Mouse (Mus musculus): ENCODE results near the gene Cdc42. TPM values are rescaled to one million over a fixed set of nuclear protein-coding genes. Genes with fewer than 3 reads are reported as not detected.
A peak's percentile ranks its signal among the peaks of the same experiment; 100 is the strongest.

Gene Cdc42
- polyA plus RNA-seq, 1 experiment from 2014 or later = 912 TPM

GRCm38 (mm10) chr4:137282584-137283406, 74.7 kb downstream of the Cdc42 start:
- no peak overlapping the region for H3K4me2 ChIP-seq (ENCODE audit: low read length)
- no peak for ATAC-seq
- no peak overlapping the region for H3K4me3 ChIP-seq (replicated peaks; ENCODE audit: low read length)
- peaks cover 10% of the 10 kb centered on the region for H3K4me1 ChIP-seq (replicated peaks; ENCODE audit: control insufficient read depth, insufficient read depth, low read length)
- no peaks in the 10 kb centered on the region for H3K9me3 ChIP-seq (ENCODE audit: control insufficient read depth, low read length)
- peaks cover 22% of the 10 kb centered on the region for H3K27me3 ChIP-seq (replicated peaks; ENCODE audit: control insufficient read depth, insufficient read depth, low read length)
- WGBS = 16% methylated on average over 17 of the region's 17 CpGs
- H3K36me3 ChIP-seq (ENCODE audit: control insufficient read depth, insufficient read depth) = no peaks in the 10 kb centered on the region
- H3K27ac ChIP-seq (ENCODE audit: low read length) = no peak overlapping the region
- no peak overlapping the region for H3K9ac ChIP-seq (replicated peaks; ENCODE audit: low read depth, low read length)

DNA sequence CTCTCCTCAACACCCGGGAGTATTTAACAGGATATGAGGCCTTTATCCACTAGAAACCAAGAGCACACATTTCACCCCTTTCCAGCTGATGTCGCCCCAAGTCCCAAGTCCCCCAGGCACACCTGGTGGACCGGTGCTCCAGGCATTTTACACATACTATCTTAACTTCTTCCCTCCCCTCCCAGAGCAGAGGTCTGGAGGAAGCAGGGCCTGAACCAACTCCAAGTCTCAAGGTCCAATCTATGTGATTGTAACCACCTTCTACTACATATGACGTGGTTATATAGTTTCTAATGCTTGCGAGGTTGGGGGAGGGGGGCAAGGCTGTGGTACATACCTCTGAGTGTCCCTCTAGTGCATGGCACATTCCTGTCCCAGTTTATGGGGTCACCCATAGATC, 75.4 kb downstream of the Cdc42 start:
- no peaks in the 10 kb centered on the region for H3K36me3 ChIP-seq (ENCODE audit: control insufficient read depth, insufficient read depth)
- no peak overlapping the region for H3K4me2 ChIP-seq (ENCODE audit: low read length)
- WGBS = 74% methylated on average over 5 of the region's 5 CpGs
- no peak overlapping the region for H3K27ac ChIP-seq (ENCODE audit: low read length)
- H3K9ac ChIP-seq (replicated peaks; ENCODE audit: low read depth, low read length) = no peak overlapping the region
- no peaks in the 10 kb centered on the region for H3K9me3 ChIP-seq (ENCODE audit: control insufficient read depth, low read length)
- H3K4me1 ChIP-seq (replicated peaks; ENCODE audit: control insufficient read depth, insufficient read depth, low read length) = peaks cover 16% of the 10 kb centered on the region
- ATAC-seq = no peak
- no peak overlapping the region for H3K4me3 ChIP-seq (replicated peaks; ENCODE audit: low read length)
- H3K27me3 ChIP-seq (replicated peaks; ENCODE audit: control insufficient read depth, insufficient read depth, low read length) = peaks cover 27% of the 10 kb centered on the region

DNA sequence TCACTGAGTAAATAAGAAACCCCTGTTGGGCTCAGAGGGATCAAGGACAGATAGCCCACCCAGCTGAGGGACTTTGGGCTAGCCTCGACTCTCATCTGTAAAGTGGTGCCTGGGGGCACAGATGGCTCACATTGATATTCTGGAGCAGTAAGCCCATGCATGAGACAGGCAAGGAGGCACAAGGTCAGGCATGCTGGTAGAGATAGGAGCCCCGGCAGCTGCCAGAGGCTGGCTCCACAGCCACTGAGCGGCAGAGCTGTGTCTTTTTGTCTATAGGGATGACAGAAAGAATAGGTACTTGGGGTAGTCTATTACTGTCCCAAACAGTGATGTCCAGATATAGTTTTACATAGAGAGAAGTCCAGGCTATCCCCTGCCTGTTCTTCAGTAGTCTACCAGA, 76.2 kb downstream of the Cdc42 start:
- no peak for ATAC-seq
- Histone ChIP-seq H3K27me3 (replicated peaks; ENCODE audit: control insufficient read depth, insufficient read depth, low read length) (peaks cover 33% of the 10 kb centered on the region), H3K9me3 (ENCODE audit: control insufficient read depth, low read length) (no peaks in the 10 kb centered on the region), H3K4me1 (replicated peaks; ENCODE audit: control insufficient read depth, insufficient read depth, low read length) (peaks cover 21% of the 10 kb centered on the region), H3K4me2 (ENCODE audit: low read length) (no peak overlapping the region), H3K36me3 (ENCODE audit: control insufficient read depth, insufficient read depth) (no peaks in the 10 kb centered on the region), H3K9ac (replicated peaks; ENCODE audit: low read depth, low read length) (no peak overlapping the region), H3K27ac (ENCODE audit: low read length) (no peak overlapping the region), H3K4me3 (replicated peaks; ENCODE audit: low read length) (no peak overlapping the region)
- WGBS = 73% methylated on average over 3 of the region's 3 CpGs

DNA sequence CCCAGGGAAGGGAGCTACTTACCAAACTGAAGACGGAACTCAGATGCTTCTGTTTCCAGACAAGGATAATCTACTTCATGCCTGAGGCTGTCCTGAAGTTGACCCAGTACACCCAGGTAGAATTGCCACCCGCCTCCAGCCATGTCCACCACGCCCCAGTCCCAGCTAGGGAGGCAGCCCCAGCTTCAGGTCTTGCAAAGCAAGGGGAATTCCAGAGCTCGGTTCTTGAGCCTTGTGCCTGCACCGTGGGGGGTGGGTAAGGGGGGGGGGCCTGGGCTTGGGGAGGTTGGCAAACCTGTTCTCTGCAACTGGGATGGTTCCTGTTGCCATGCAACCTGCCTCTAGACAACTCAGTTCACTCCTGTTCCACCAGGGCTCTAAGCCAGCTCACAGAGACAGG, 78.2 kb downstream of the Cdc42 start:
- no peak overlapping the region for H3K4me3 ChIP-seq (replicated peaks; ENCODE audit: low read length)
- no peak overlapping the region for H3K27ac ChIP-seq (ENCODE audit: low read length)
- no peak overlapping the region for H3K4me2 ChIP-seq (ENCODE audit: low read length)
- peaks cover 43% of the 10 kb centered on the region for H3K27me3 ChIP-seq (replicated peaks; ENCODE audit: control insufficient read depth, insufficient read depth, low read length)
- no peak overlapping the region for H3K9ac ChIP-seq (replicated peaks; ENCODE audit: low read depth, low read length)
- no peaks in the 10 kb centered on the region for H3K36me3 ChIP-seq (ENCODE audit: control insufficient read depth, insufficient read depth)
- H3K9me3 ChIP-seq (ENCODE audit: control insufficient read depth, low read length) = no peaks in the 10 kb centered on the region
- peaks cover 21% of the 10 kb centered on the region for H3K4me1 ChIP-seq (replicated peaks; ENCODE audit: control insufficient read depth, insufficient read depth, low read length)
- WGBS = 23% methylated on average over 5 of the region's 5 CpGs
- no peak for ATAC-seq

GRCm38 (mm10) chr4:137278144-137279040, 79.1 kb downstream of the Cdc42 start:
- peak overlapping the region; percentile 79 for H3K4me2 ChIP-seq (ENCODE audit: low read length)
- H3K4me1 ChIP-seq (replicated peaks; ENCODE audit: control insufficient read depth, insufficient read depth, low read length) = peaks cover 21% of the 10 kb centered on the region
- no peak overlapping the region for H3K27ac ChIP-seq (ENCODE audit: low read length)
- peak overlapping the region; percentile 58 for H3K9ac ChIP-seq (replicated peaks; ENCODE audit: low read depth, low read length)
- no peaks in the 10 kb centered on the region for H3K36me3 ChIP-seq (ENCODE audit: control insufficient read depth, insufficient read depth)
- peak overlapping the region; percentile 48 for H3K4me3 ChIP-seq (replicated peaks; ENCODE audit: low read length)
- under 1% methylated on average over 22 of the region's 22 CpGs for WGBS
- peaks cover 47% of the 10 kb centered on the region for H3K27me3 ChIP-seq (replicated peaks; ENCODE audit: control insufficient read depth, insufficient read depth, low read length)
- H3K9me3 ChIP-seq (ENCODE audit: control insufficient read depth, low read length) = no peaks in the 10 kb centered on the region
- peak; percentile 65 for ATAC-seq

DNA sequence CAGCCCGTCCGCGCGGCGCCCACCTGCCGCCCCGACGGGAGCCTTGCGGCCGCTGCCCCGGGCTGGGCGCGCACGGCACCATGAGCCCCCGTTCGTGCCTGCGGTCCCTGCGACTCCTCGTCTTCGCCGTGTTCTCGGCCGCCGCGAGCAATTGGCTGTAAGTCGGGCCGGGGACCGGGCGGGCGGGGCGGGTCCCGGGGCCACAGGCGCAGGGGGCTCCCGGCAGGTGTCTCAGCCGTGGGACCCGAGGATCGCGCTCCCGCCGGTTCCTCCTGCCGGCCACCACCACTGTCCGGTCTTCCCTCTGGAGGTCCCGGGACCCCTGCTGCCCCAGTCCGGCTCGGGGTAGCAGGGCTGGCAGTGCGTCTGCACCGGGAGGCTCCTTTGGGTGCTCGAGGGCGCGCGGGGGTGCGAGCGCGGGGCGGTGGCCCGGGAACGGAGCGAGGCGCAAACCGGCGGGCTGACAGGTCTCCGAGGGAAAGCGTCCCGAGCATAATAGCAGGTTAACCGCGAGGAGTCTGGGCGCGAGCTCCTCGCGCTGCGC, 79.8 kb downstream of the Cdc42 start:
- no peak overlapping the region for H3K27ac ChIP-seq (ENCODE audit: low read length)
- WGBS = 1% methylated on average over 54 of the region's 71 CpGs
- peak overlapping the region; percentile 48 for H3K4me3 ChIP-seq (replicated peaks; ENCODE audit: low read length)
- peaks cover 47% of the 10 kb centered on the region for H3K27me3 ChIP-seq (replicated peaks; ENCODE audit: control insufficient read depth, insufficient read depth, low read length)
- H3K9ac ChIP-seq (replicated peaks; ENCODE audit: low read depth, low read length) = peak overlapping the region; percentile 58
- H3K4me2 ChIP-seq (ENCODE audit: low read length) = peak overlapping the region; percentile 79
- no peak for ATAC-seq
- H3K4me1 ChIP-seq (replicated peaks; ENCODE audit: control insufficient read depth, insufficient read depth, low read length) = peaks cover 21% of the 10 kb centered on the region
- H3K36me3 ChIP-seq (ENCODE audit: control insufficient read depth, insufficient read depth) = no peaks in the 10 kb centered on the region
- no peaks in the 10 kb centered on the region for H3K9me3 ChIP-seq (ENCODE audit: control insufficient read depth, low read length)

DNA sequence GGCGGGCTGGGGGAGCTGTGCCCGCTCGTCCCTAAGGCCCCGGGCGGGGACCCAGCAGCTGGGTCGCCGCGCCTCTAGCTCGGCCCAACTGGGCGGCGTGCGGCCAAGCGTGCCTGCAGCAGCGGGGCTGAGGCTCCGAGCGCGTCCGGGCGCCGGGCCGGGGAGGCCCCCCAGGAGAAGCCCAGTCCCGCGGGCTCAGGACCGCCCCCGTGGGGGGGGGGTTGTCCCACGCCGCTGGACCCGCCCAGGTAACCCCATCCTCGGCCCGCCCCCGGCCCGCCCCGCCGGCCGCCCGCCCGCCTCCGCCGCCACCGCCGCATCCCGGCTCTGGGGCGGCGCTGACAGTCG, 80.4 kb downstream of the Cdc42 start, which contains the start of gene Wnt4:
TSS of gene Wnt4 (plus strand) at position 324 of the 348 bp plus-strand sequence.
- H3K9me3 ChIP-seq (ENCODE audit: control insufficient read depth, low read length) = no peaks in the 10 kb centered on the region
- WGBS = under 1% methylated on average over 25 of the region's 45 CpGs
- H3K9ac ChIP-seq (replicated peaks; ENCODE audit: low read depth, low read length) = peak within 1 kb of the TSS; percentile 58
- peak within 1 kb of the TSS; percentile 48 for H3K4me3 ChIP-seq (replicated peaks; ENCODE audit: low read length)
- no peaks in the 10 kb centered on the region for H3K36me3 ChIP-seq (ENCODE audit: control insufficient read depth, insufficient read depth)
- peak; percentile 56; the same call in 1 of the 2 replicates for ATAC-seq
- no peak within 1 kb of the TSS for H3K27ac ChIP-seq (ENCODE audit: low read length)
- H3K4me1 ChIP-seq (replicated peaks; ENCODE audit: control insufficient read depth, insufficient read depth, low read length) = peaks cover 21% of the 10 kb centered on the region
- peaks cover 47% of the 10 kb centered on the region for H3K27me3 ChIP-seq (replicated peaks; ENCODE audit: control insufficient read depth, insufficient read depth, low read length)
- peak within 1 kb of the TSS; percentile 79 for H3K4me2 ChIP-seq (ENCODE audit: low read length)

DNA sequence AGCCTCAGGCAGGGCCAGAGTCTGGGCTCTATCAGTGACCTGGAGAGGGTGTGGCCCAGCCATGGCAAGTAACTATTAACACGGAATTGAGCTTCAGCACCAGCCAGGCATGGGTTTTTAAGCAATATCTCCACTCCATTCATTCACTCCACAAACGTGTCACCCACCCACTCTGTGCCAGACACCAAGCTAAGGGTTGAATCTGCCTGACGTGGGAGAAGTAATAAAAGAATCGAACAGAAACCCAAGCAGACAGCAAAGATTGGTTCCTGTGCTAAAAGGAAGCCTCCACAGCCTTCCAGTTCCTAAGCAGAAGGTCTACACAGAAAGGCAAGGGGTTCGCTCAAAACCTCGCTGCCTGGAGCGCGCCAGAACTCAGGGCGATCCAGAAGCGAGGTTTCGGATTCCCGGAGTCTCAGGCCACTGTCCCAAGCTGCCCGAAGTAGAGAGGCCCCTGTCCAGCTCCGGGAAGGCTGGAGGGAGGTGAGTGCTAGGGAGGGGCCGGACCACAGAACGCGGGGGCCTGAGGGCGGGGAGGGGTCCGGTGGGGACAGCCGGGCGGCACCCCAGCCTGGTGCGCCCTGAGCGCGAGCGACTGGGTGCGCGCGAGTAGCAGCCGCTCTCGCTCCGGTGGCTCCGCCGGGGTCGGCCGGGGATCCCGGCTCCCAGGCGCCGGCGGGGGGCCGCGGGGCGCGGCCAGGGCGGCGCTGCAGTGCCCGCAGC, 80.9 kb downstream of the Cdc42 start:
- Histone ChIP-seq H3K4me2 (ENCODE audit: low read length) (peak overlapping the region; percentile 79), H3K36me3 (ENCODE audit: control insufficient read depth, insufficient read depth) (no peaks in the 10 kb centered on the region), H3K9me3 (ENCODE audit: control insufficient read depth, low read length) (no peaks in the 10 kb centered on the region), H3K27me3 (replicated peaks; ENCODE audit: control insufficient read depth, insufficient read depth, low read length) (peaks cover 47% of the 10 kb centered on the region), H3K9ac (replicated peaks; ENCODE audit: low read depth, low read length) (peak overlapping the region; percentile 58), H3K4me1 (replicated peaks; ENCODE audit: control insufficient read depth, insufficient read depth, low read length) (peaks cover 21% of the 10 kb centered on the region), H3K27ac (ENCODE audit: low read length) (no peak overlapping the region), H3K4me3 (replicated peaks; ENCODE audit: low read length) (peak overlapping the region; percentile 48)
- ATAC-seq = no peak; the same call in 1 of the 2 replicates
- WGBS = 1% methylated on average over 36 of the region's 46 CpGs

Measured in forebrain, embryonic 16.5 days (tissue).